Mouse (Mus musculus) thymus, adult 2 months (tissue): ENCODE data around the gene Ube2v1.

ENCODE experiments used
- CTCF ChIP-seq: fragments of 200-500 bp; IDR thresholded peaks from 2 replicates; pipeline ENCODE4 v1.5.1; 2012; ENCODE audit warnings: mild to moderate bottlenecking, control low read depth, low read length, moderate library complexity, borderline replicate concordance; ENCODE audit not compliant: control insufficient read depth, poor library complexity, insufficient read depth; ENCODE audit errors: extremely low read depth
- POLR2A ChIP-seq: fragments of 200-500 bp; IDR thresholded peaks from 2 replicates; pipeline ENCODE4 v1.6.1; 2012; ENCODE audit warnings: mild to moderate bottlenecking, low read length, control low read depth, moderate library complexity; ENCODE audit not compliant: control insufficient read depth, poor library complexity, insufficient read depth; ENCODE audit errors: extremely low read depth

GRCm38 (mm10) chr2:167631591-167632448 is at the start of gene Ube2v1:
- TF ChIP-seq POLR2A, result peak; percentile 74
- peak; percentile 40; the same call in 1 of the 2 replicates for TF ChIP-seq CTCF
